Mouse (Mus musculus): ENCODE data around the gene C87436.
A peak's percentile ranks its signal among the peaks of the same experiment; 100 is the strongest.

The C87436 gene

DNA sequence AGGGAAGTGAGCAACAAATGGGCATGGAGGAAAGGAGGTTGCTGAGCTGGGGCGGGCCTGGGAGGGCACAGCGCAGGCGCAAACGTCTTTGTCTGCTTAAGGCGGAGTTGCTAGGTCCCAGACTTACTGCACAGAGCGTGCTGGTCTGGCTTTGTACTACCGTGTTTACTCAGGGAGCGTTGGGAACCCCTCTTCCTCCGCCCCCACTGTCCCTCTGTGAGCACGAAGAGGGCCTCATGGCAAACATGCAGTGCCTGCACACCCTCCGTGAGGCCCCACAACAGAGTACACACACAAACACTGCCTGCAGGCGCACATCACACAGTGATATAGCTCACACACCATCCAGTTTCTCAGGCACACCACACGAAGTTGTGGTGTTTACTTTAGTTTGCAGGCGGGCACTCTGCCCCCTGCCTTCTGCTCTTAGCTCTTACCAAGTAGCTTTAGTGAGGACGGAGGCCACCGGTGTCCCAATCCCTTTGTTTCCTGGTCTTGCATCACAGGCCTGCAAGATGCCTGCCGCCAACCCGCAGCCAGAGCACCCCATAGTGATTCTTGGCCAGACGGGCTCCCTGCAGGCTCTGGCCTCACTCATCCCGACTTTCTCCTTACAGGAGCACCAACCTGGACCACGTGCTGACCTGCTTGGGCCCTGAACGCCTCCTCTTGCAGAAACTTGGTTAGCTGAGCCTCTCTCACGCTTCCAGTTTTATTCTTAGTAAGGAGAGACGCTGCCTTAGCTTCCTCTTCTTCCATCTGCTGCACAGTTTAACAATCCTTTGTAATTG lies 49.4 kb downstream of the C87436 start:
- no peak for TF ChIP-seq GATA4 (IDR thresholded peaks at IDR 0.05; ENCODE audit: insufficient replicate concordance, low read length)

DNA sequence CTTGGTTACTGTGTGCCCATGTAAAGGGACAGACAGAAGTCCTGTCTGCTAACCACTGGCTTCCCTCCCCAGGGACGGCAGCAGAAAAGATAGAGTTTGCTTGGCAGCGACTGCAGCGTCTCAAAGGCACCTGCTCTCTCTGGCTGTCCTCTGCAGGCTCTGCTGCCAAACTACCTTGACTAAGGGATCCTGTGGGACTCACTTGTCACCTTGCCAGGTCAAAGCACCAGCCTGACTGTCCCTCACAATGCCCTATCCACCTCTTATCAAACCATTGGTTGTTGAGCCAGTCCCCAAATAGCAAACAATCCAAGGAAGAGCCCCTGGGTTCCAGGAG lies 49.9 kb downstream of the C87436 start:
- TF ChIP-seq GATA4 (IDR thresholded peaks at IDR 0.05; ENCODE audit: insufficient replicate concordance, low read length), result no peak

DNA sequence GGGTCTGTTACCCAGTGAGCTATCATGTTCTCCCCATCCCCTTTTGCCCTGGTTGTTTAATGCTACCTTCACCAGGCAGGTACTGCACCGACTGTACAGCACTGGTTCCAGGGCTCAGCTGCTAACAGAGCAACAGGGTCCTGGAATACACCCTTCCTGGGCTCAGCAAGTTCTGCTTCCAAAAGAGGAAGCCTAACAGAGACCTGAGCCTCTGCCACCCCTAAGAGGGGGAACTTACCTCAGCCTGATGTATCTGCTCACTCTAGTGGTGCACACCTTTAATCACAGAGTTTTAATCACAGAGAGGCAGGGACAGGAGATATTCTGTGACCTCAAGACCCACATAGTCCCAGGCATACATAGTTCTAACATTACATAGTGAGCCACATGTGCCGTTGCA lies 51.8 kb downstream of the C87436 start:
- TF ChIP-seq GATA4 (IDR thresholded peaks at IDR 0.05; ENCODE audit: insufficient replicate concordance, low read length), result no peak

DNA sequence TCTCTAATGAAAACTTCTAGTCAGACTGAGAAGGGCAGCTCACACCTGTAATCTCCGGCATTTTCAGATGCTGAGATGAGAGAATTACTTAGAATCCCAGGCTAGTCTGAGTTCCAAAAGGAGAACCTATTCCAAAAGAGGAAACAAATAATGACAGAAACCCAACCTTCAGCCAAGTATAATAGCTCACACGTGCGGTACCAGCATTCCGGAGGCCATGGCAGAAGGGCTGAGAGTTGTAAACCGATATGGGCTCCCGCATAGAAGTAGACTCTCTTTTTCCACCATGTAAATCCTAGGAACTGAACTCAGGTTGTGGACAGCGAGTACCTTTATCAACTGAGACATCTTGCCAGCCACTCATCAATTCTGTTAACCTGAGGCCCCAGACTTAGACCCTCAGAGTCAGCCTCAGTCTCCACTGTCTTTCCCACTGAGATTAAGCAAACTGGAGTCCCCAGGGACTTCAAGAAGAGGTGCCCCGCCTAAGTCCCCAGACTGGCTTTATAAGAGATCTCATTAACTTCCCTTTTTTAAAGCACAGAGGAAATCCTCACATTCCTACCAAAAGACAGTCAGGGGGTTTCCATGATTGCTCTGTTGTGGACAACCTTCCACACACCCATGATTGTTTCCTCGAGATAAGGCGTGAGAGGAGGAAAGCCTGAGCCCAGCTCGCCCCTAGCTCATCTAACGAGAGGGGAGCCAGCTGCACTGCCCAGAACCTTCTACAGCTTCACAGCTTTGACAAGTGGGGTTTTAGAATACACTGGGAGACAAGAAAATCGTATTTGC lies 55.5 kb downstream of the C87436 start:
- peak; percentile 55; the same call in 1 of the 2 replicates for TF ChIP-seq GATA4 (IDR thresholded peaks at IDR 0.05; ENCODE audit: insufficient replicate concordance, low read length)

DNA sequence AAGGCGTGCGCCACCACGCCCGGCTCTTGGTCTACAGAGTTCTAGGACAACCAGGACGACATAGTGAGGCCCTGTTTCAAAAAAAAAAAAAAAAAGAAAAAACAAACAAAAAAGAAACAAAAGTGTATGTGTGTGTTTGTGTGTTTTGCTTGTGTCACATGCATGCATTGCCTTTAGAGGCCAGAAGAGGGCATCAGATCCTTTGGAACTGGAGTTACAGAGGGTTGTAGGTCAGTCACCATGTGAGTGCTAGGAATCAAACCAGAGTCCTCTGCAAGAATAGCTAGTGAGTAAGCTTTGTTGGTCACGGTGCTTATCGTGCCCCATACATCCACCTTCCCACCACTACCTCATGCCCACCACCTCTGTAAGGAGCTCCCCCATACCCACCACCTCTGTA lies 56.6 kb downstream of the C87436 start:
- no peak for TF ChIP-seq GATA4 (IDR thresholded peaks at IDR 0.05; ENCODE audit: insufficient replicate concordance, low read length)

DNA sequence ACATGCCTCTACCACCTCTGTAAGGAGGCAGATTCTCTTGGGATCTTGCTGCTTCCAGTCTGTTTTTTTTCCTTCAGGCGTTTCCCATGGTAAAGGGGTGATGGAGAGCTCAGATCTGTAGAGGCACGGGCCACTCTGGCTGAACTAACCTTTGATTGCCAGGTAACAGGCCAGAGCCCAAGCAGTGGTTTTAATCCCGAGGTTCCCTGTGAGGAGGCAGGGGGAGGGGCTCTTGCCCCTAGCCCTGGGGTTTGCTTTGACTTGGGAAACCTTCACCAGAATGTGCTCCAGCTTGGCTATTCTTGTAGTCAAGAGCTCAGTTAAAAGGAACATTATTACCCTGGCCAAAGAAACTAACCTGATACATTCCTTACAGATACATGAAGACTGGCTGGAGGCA lies 57.5 kb downstream of the C87436 start:
- TF ChIP-seq GATA4 (IDR thresholded peaks at IDR 0.05; ENCODE audit: insufficient replicate concordance, low read length), result no peak

DNA sequence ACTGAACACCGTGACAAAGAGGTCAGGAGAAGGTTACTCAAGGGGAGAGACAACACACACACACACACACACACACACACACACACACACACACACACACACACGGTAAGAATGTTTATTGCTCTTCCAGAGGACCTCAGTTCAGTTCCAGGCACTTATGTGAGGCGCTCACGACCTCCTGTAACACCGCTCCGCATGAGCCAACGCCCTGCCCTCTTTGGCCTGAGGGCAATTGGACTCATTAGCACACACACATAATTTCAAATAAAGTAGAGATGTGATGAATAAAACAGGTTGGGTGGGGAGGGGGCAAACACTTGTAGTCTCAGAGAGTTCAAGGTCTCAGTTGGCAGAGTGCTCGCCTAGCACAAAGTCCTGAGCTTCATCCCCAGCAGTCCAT lies 58.0 kb downstream of the C87436 start:
- no peak for TF ChIP-seq GATA4 (IDR thresholded peaks at IDR 0.05; ENCODE audit: insufficient replicate concordance, low read length)

DNA sequence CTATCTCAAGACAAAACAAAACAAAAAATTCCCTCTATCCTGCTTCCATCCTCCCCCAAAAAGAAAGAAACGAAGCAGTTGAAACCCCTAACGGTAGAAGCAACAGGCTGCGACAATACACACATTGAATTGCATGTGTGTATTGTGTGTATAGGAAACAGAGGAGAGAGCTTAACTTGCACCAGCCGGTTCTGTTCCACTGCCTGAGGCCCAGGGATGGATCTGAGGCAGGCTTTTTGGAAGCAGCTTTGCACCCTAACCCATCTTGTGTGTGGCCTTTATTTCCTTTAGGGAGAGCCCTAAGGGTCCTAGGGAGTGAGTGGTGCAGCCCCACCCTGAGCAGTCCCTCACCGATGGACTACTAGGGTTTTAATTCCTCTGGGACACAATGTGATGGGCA lies 58.4 kb downstream of the C87436 start:
- no peak for TF ChIP-seq GATA4 (IDR thresholded peaks at IDR 0.05; ENCODE audit: insufficient replicate concordance, low read length)

DNA sequence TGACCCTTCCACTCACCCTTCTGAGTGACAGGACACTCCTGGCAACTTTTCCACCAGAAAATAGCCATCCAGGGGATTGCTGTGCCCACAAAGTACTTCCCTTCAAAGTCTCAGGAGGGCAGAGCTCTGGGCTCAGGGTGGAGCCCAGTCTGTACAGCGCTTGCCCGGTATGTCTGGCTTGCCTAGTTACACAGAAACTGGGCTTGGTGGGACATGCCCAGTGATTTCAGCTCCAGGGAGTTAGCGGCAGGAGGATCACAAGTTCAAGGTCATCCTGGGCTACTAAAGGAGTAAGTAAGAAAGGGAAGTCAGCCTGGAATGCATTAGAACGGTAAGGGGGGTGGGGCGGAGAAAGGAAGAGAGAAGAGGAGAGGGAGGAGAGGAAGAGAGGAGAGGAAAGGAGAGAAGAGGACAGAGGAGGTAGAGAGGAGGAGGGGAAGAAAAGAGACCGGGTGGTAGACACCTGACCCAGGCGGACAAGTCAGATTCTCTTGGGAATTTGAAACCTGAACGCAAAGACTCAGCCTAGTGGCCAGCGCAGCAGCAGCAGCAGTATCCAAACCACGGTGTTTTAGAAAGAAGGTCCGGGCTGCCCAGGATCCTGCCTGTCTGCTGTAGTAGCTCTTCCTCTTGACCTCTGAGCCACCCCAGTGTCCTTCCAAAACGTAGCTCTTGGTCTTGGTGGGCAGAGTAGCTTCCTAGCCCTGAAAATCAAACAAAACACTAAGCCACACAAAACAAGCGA lies 59.1 kb downstream of the C87436 start:
- TF ChIP-seq GATA4 (IDR thresholded peaks at IDR 0.05; ENCODE audit: insufficient replicate concordance, low read length), result no peak

DNA sequence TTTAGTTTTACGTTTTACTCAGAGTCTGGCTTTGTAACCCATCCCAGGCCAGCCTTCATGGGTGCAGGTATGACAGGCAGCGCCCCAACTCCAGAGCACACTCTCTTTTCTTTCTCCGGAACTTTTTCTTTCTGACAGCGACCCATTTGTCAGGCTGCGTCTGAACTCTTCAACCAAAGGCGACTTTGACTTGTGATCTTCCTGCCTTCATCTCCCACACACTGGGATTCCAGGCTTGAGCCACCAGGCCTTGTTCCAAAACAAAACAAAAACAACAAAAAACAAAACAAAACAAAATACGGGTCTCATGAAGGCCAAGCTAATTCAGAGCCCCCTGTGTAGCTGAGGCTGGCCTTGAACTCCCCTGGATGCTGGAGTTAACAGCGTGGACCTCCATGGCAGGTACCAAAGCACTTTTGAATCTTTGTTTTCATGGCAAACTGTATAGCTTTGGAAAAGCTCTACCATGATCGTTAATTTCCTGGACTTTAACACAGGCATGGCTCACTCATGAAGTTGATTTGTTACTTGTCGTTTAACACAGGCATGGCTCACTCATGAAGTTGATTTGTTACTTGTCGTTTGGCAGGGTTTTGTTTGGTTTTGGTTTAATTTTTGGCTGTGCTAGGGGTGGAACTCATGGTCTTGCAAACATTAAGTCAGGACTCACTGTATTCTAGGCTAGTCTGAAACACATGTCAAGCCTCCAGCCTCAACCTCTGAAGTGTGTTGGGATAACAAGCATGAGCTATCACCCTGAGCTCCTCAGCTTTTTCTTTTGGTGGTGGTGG lies 60.0 kb downstream of the C87436 start:
- no peak for TF ChIP-seq GATA4 (IDR thresholded peaks at IDR 0.05; ENCODE audit: insufficient replicate concordance, low read length)

DNA sequence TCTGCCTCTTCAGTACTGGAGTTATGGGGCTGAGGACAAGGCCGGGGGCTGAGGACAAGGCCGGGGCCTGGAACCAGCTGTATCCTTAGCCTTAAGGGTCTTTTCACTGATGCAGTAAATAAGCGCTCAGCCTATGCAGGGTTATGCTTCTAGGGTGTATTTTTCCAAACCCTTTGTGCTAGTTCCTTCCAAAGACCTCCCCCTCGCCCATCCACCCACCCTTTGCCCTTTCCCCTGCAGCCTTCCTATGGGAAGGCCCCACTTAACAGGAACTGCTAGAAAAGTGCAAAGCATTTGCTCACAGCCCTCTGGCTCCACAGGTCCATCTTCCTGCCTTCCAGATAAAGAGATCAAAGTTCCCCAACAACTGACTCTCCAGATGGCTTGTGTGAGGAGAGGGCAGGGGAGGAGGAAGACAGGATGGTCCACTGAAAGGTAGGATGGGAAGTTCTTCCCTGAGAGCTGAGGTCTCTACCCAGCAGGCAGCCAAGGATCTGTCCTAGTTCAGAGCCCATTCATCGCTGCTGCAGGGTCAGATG lies 61.5 kb downstream of the C87436 start:
- TF ChIP-seq GATA4 (IDR thresholded peaks at IDR 0.05; ENCODE audit: insufficient replicate concordance, low read length), result no peak

DNA sequence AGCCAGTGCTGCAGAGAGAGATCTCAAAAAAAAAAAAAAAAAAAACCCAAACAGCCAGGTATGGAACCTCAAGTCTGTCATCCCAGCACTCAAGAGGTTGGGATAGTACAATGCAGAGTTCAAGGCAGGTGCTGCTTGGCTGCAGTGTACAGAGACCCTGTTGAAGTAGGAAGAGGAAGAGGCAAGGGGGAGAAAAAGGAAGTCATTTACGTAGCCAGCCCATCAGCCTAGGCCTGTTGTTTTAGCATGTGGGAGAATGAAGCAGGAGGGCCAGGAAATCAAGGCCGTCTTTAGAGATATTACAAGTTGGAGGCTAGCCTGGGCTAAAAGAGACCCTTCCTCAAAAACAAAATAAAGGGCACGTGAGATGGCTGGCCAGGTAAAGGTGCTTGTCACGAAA lies 65.3 kb downstream of the C87436 start:
- TF ChIP-seq GATA4 (IDR thresholded peaks at IDR 0.05; ENCODE audit: insufficient replicate concordance, low read length), result no peak

DNA sequence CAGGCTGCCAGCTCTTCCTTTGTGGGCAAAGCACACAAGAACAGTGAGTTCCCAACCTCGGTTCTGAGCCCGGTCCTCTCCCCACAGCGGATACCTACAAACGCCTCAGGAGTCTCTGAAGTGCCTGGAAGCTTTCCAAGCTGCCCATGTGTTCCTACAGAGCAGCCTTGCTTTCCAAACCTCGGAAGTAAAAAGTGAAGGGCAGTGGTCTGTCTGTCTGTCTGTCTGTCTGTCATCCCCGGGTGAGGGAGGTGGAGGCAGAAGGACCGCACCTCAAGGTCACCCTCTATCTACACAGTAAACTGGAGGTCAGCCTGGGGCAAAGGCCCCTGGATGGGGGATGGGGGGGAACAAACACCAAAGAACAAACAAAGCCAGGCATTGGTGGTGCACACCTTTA lies 67.5 kb downstream of the C87436 start:
- TF ChIP-seq GATA4 (IDR thresholded peaks at IDR 0.05; ENCODE audit: insufficient replicate concordance, low read length), result no peak

DNA sequence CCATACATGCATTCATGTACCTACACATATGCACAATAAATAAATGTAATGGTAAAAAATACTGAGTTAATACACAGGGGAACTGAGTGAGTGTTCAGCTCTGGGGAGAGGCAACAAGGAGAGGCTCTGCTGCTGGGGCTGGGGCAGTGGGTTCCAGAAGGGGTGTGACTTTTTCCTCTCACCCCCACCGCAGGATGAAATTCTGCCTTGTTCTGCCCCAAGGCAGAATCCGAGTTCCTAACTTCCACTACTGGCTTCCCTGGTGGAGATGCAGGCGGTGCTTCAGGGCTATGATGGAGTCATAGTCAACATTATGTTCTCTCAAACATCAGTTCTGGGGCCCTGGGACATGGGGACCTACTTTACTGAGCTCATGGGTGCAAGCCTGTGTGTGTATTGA lies 68.1 kb downstream of the C87436 start:
- no peak for TF ChIP-seq GATA4 (IDR thresholded peaks at IDR 0.05; ENCODE audit: insufficient replicate concordance, low read length)

DNA sequence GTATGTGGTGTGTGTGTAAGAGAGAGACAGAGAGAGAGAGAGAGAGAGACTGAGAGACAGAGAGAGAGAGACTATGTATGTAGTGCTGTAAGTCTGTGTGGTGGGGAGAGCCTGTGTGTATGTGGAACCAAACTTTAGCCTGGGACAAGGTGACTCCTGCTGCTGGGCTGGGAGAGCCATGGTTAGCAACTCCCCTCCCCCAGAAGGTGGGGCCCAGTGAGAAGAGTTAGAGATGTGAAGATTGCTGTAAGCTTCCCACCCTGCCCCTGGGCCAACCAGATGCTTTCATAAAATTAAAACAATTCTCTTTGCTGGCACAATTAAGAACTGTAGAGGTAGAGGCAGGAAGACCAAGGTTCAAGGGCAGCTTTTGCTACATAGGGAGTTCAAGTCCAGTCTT lies 68.9 kb downstream of the C87436 start:
- TF ChIP-seq GATA4 (IDR thresholded peaks at IDR 0.05; ENCODE audit: insufficient replicate concordance, low read length), result no peak

Data from liver, adult (tissue).